Mouse (Mus musculus): ENCODE measurements around the gene Acvr1c.

Acvr1c gene

DNA sequence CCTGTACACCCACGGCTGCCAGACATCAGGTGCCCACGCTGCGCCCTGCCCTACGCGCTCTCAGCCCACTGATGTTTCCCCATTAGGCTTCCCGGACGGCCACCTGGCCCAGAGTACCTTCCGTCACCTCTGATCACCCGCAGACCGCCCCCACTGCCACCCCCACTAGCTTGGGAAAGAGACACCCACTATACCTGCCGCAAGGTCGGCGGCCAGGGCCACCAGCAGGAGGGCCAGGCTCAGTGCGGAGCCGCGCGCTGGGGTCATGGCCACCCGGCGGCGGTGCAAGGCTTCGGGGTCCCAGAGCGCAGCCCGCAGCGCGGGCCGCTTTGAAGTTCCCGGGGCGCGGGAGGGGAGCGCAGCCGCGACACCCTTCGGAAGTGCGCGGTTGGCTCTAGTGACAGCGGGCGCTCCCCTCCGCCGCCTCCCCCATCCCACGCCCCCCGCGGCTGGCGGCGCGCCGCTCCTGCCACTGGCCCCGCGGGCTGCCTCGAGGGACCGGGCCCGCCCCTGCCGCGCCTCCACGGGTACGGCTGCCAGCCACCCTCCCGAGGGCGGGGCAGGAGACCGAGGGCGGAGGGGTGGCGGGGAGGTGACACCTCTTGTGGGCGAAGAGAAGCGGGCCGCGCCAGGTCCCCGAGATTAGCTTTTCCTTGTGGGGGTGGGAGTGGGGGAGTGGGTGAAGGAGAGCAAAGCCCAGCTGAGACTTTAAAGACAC is at the start of gene Acvr1c:
Gene Acvr1c (minus strand): TSS at position 482 of the 718 bp plus-strand sequence.
- DNase-seq: peak; percentile 50

DNA sequence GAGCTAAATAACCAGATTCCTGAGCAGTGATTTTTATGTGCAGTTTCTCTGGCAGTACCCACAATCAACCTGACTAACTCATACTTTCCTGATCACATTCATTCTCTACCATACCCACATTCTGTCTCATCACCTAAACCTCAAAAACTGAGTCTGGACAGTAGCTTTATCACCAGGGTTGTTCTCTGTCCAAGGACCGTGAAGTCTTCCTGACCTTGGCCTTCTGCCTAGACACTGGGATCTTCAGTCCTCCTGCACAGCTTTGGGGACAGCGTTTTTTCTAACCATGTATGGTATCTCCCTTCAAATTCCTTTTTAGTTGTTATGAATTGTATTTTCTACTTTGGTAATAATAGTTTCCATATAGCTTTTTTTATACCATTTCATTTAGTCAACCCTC is 45.8 kb upstream of the Acvr1c start:
- no peak for DNase-seq

DNA sequence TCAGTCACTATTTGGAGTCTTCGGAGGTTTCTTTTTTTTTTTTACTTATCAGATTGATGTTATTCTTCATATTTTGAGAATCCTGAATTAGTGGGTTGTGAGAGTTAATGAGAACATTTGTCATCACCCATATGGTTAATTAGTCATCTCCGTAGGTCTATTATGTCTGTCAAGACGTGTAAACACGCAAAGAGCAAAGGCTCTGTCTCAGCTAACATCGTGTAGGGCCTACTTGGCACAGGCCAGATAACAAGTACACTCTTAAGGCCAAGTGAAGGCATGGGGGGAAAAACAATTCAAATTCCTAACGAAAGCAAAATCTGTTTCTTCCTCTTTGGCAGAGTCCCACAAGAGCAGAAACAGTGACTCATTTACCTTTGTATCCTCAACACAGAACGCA is 30.9 kb upstream of the Acvr1c start:
- no peak for DNase-seq

DNA sequence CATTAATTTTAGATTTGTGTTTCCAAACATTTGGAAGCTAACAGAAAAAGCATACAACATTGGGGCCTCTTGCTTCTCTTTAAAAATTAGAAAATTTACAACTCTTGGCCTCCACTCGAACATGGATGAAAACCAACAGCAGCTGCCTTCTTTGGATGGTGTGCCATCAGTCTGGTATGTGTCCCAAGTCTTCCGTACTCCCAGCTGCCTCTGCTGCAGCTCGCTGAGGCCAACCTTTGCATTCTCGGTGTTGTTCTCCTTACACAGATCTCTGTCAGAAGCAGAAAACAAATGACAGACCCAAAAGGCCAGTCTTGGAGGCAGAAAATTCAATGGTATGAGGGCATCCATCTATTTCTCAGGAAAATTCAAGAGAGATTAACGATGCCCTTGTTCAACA is 22.3 kb upstream of the Acvr1c start:
- no peak for DNase-seq

DNA sequence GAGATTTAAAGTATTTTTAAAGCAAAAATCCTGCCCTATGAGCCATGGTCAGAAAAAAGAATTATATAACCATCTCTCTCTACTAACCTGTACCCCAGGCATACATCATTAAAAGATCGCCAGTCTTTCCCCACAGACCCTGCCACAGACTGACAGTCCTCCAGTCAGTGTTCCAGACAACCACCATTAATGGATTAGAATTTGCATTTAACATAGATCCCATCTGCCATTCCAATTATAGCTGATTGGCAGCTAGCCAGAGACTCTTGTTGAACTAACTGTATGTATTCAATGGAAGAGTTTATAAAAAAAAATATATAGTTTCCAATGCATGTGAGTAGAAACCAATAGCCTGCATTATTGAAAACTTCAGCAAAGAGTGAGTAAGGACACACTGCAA is 21.8 kb upstream of the Acvr1c start:
- DNase-seq: no peak

DNA sequence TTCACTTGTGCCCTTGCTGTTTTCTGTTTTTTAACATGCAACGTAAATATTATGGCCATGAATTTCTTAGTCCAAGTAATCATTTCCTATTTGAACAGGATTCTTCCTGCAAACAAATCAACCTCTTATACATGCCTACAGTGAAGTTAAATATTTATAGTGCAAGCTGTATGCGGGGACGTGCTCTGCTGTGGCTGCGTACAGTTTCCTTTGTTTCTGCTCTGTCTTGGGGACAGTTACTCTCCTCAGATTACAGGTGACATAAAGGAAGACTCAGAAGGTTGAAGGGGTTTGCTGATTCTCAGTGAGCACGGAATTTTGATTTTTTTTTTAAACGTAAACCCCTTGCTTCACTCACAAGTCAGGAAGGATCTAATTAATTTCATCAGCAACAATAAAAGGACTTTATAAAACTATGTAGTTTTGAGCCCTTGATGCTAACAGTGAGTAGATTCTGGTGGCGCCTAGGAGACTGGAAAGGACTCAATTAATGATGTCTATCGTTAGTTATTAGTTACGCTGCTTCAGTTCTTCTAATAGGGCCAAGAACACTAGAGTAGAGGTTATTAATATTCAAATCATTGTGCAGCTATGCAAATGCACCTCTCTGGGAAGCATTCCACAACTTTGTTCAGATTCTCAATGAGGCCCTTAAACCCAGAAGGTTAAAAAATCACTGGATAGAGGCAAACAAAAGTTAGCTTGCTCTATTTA is 19.9 kb upstream of the Acvr1c start:
- DNase-seq: no peak

DNA sequence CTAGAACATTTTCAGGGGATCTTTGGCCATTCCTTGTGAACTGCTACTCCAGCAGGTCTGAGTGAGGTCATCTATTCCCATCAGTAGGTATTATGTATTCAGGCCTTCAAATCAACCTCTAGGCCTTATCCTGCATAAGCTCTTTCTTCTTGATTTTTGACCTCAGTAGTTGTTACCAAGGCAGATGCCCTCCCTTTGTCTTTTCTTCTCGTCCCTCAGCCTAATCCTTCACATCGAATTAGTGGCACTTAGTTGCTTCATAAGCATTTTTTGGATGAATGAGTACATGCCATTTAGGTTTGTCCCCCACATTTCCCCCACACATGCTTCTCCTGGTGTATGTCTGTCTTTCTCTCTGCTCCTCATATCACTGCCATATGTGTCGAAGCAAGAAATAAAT is 8.5 kb upstream of the Acvr1c start:
- no peak for DNase-seq

DNA sequence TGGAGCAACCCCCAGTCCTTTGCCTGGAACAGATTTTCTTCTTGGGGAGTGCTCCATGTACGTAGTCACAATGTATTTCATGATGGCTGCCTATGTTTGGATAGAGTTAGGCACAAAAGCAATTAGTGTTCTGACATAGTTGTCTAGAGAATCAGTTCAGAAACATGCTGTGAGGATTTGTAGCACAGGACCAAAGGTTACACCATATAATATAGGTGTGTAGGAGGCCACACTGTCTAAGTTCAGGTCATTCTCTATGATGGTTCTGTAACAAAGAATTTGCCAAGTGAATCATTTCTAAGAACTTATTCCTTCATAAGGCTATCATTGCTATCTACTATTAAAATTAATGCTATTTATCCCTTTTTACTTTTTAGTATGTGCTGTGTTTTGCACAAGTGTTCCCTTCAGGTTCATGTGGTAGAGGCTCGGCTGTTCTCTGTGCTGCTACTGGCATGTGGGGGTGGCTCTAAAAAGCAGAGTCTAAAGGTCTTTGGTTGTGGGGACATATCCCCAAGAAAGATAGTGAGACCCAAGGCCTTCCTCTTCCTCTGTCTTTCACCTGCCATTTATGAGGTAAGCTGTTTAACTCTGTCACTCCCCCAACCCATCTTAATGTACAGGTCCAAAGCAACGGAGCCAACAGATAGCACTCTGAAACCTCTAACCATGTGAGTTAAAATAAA is 3.8 kb upstream of the Acvr1c start:
- no peak for DNase-seq

DNA sequence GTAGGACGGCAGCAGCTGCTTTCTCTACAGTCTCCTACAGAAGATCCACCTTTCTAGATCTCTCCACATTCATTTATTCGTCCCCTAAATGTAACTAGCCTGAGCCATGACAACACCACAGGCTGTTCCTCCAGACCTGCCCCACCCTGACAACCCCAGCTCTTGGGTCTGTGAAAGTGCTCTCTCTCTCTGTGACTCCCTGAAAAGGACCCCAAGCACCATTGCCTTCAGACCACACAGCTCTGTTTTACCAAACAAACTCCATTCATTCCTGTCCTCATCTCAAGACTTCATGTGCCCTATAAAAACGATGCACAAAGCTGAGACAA is 401 bp upstream of the Acvr1c start:
- DNase-seq: no peak

DNA sequence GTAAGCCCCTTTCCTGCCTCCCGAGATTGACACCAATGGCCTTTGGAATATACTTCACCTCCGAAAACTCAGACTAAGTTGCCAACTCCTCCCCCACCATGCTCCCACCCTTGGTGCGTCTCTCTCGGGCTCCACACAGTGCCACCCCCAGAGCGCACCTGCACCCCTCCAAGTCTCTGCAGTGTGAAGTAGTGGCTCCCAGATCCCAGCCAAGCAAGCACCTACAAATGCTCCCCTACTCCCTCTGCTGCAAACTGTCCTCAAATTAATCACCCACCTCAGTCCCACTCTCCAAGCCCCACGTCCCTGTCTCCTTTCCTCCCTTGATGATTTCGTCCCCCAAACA is 654 bp downstream of the Acvr1c start:
- no peak for DNase-seq

DNA sequence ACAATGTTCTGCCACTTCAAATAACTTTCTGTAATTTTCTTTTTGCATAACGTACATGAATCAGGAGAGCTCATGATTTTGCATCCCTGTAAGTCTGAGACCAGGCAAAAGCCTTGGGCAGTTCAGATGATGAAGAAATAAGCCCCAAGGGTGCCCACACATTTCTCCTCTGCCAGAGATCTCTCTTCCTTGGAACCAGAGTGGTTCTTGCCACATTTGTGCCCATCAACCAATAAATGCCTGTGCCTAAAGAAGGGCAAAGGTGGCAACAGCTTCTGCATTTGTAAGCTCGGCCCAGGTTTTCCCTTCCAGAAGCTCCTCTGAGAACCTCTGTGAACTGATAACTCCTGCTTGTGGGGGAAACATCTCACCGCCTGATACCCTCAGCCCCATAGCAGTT is 3.3 kb downstream of the Acvr1c start:
- DNase-seq: no peak

DNA sequence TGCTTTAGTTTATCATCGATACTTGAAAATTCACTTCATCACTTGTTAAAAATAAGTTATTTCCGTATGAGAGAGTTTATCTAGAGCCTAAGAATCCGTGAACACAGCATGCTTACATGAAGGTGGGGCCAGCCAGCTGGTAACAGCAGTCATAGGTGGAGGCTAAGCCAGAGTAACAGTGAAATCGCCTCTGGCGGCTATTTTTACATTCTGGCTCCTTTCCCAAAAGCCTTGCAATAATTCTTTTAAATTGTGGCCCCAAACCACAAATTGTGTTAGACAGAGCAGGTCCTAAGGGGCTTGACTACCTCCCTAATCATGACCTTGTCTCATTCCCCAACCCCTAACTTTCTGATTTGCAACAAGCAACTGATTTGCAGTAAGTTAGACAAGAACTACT is 4.8 kb downstream of the Acvr1c start:
- no peak for DNase-seq

DNA sequence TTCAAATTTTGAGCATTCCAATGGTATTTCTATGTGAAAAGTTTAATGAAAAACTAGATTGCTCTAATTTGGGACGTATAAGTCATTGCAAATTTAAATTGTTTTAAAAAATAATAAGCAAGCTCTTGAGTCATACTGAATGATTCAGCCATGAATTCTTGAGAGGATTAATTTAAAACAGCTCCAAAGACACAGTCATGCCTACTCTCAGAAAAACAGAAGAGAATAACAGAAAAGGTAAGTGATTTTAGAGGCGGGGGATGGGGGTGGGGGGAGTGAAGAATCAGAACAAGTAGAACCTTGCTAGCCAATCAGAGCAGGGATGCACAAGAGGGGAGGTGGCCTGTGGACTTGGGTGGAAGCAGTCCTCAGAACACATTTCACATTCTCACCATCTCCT is 7.0 kb downstream of the Acvr1c start:
- DNase-seq: no peak

DNA sequence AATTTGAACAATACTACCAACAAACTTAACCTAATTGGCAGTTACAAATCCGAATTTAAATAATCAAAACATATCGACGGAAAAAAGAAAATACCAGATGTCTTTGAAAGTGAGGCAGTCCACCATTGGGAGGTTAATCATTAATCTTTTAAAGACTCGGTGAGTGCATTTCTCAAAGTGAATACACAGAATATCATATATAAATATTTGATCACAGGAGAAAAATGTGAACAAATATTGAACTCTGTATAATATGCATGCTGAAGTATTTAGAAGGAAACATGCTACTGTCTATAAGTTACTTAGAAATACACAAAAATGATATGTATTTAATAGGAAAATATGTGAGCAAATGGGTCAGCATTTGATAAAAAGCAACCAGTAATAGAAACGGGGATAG is 21.0 kb downstream of the Acvr1c start:
- no peak for DNase-seq

DNA sequence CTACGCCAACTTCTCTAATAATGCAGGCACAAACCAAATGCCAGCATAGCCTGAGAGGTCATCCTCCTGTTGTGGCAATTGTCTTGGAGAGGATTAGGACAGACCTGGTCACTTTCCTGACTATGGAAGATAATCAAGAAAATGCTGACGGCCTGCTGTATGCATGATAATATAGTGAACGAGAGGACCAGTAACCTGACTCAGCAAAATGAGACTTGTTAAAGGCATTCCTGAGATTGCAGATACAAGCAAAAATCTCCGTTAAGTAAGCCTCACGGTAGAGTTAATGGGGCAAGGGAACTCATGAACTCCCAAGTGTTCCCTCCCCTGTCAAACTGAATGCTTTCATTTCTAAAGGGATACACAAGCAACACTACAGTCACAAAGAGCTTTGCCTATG is 28.1 kb downstream of the Acvr1c start:
- no peak for DNase-seq

DNA sequence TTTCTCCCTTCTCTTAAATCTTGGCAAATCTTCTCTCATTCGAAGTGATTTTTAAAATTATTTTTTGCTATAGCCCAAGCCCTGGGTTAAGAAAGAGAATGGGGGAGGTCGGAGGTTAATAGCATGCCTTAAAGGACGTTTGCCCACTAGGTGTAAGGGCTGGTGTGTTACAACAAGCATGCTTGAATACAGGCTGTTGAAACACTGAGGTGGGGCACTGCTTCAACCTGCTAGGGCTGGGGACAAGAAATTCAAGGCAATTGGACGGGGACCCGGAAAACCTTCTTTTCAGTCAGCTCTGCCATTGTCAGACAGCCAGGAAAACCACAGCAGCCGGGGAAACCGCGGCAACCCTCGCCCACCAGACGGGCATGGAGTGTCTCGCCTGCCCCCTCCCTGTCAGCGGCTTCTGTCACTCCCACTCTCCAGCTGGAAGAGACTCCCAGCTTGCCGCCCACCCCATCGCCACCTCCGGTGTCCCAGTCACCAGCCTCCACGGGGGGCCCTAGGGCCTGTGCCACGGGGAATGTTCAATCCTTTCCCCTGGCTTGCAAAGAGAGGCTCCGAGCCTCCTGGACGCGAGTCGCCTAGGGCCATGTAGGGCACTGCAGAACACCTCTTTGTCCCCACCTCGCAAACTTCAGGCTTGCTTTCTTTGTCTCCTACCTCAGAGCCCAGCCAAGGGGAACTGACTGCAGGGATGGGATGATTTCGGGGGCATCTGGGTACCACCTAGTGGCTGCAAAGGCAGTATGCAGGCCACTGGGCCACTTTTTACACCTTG is 33.4 kb downstream of the Acvr1c start:
- peak; percentile 12 for DNase-seq

DNA sequence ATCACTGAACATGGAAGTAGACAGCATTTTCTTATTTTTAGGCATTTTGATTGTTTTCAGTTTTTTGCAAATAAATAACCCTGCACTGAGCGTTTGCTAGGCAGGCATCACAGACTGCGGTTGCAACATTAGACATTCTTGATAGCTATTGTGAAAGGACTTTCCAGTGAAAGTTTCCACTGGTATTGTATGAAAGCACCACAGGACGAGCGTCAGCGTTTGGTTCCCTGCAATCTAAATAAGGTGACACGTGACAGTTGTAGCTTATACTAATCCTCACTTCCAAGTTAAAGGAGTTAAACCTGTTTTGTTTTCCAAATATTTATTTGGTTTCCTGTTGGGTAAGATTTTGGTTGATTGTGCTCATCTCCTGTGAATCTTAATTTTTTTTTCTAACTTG is 34.4 kb downstream of the Acvr1c start:
- DNase-seq: no peak

DNA sequence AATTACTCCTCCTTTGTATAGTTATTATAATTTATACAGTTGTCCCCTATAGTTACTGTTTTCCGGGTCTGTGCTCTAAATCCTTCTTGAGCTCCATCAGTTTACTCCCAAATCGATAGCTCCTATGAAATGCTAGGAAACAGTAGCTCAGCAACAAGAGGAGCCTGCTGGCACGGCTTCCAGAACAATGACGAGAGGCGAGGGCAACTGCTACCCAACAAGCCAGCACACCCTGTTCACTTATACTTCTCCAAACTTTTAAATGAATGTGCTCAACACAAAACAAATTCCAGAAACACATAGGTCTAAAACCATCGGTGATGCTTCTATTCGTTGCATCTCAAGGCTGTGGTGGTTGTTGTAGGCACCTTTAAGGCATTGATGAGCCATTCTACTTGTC is 41.5 kb downstream of the Acvr1c start:
- DNase-seq: no peak

DNA sequence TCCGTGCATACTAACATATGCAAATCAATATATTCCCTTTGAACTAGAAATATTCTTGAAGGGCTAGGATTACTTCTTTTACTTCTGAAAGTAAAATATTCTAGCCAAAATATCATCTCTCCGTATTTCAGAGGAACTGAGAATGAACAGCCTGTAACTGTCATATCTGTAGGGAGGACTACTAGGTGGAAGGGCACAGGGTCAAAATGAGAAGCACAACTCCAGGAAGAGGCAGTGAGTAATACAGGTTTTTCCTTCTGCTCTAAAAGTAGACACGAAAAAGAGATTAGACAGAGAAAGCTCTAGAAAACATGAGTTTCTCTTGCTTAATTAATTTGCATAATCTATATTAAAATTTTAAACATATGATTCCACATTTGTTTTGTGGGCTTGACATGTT is 48.0 kb downstream of the Acvr1c start:
- DNase-seq: no peak

DNA sequence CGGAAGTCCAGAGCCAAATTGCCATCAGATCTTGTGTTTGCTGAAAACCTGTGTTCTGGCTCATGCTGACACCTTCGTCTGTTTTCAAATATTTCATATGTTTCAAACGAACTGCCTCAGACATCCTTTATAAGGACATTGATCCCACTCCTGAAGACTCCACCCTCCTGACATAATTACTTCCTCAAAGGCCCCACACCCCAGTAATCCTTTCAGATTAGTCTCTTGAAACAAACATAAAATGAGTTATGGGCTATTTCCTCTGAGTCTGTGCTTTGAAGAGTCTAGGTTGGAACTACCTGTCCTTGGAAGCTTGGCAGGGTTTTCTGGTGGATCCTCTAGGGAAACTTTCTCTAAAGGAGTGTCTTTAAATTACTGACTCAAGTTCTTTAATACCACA is 53.2 kb downstream of the Acvr1c start:
- DNase-seq: no peak

DNA sequence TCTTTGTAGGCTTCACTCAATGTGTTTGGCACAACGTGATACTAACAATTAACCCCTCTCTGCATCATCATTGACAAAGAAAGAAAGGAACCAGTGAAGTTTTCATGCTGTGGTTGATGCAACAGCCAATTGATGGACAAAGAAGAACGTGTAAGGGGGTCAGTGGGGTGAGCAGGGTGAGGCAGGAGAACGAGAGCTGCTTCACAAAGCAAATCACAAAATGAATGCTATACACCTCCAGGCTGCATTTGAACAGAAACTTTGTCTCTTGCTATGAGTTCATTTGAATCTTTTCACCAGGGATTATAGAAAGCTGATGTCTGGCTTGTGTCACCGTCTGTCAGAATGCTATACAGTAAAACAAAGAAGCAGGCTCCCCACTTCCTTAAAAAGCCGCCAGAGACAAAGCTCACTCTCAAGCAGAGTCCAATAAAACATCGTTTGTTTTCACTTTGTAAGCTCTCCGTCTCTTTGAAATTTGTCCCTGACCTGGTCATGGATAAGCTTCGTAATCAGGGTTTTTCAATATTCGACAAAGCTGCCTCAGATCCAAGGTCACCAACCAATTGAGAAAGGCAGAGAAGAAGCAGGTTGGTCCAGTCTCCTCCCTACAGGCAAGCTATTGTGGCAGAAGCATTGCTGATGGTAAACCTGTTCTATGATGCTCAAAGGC is 67.8 kb downstream of the Acvr1c start:
- no peak for DNase-seq

DNA sequence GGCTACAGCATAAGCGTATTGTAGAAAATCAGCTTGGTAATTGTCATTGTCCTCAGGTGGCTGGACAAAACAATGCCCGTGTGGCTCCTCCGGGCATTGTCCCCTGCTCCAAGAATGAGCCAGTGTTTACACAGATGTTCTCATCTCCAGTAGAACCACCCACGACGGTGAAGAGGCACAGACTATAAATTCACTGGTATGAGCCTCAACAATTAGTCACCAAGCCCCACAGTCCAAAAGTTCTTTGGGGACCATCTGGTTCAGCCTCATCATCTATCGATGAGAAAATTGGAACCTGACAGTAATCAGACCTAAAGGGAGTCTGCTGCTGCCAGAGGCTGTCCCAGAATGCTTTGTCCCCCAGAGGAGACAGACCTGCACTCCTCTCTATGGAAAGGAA is 68.4 kb downstream of the Acvr1c start:
- DNase-seq: no peak

DNA sequence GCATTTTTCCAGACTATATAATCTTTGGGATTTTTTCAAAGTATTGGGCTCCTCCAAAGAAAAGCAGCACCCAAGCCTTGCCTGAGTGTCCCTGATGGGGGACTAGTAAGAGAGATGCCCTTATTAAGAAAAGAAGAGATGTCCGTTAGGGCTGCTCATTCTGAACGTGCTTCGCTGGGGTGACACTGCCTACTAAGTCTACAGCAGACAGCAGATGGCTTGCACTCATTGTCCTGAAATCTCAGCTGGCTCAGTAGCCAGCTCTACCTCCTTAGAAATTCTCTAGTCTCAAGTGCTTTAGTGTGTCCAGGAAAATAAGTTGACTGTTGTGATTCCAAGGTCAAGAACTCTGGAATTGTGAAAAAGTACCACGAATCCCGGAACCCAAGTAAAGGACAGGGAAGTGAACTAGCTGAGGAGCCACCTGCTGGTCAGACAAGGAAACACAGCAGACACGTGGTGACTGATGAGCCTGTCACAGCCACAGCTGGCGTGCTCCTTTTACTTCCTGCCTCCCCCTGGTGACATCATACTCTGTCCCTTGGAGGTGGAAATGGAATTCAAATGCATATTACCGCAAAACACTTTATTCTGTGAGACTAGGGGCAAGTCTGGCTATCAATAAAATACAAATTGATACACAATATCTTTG is 75.3 kb downstream of the Acvr1c start:
- peak; percentile 67 for DNase-seq
